In genomic region chr19:45162181-45162580, GRCm38 (mm10) we compare ENCODE assay signal across 32 mouse cellular contexts. TPM values are rescaled to one million over a fixed set of nuclear protein-coding genes. Genes with fewer than 3 reads are reported as not detected.
"Had no signal": no experiment of that assay in that cellular context is flagged by ENCODE, and none has a peak within 500 bp of the region (broad histone marks: within the 10 kb centered on the region; RNA-seq: fewer than 3 reads in every experiment).

No protein-coding gene starts in this region.

- H3K9me3 ChIP-seq: heart, embryonic 13.5 days; heart, embryonic 15.5 days; hindbrain, embryonic 13.5 days; hindbrain, embryonic 15.5 days; limb, embryonic 13.5 days; limb, embryonic 15.5 days; liver, embryonic 12.5 days had no signal

- H3K4me2 ChIP-seq: heart, embryonic 11.5 days; heart, embryonic 13.5 days; heart, embryonic 15.5 days; hindbrain, embryonic 13.5 days; hindbrain, embryonic 15.5 days; limb, embryonic 13.5 days; limb, embryonic 15.5 days; liver, embryonic 12.5 days had no signal

- ATAC-seq: hindbrain, postnatal 0 days; intestine, embryonic 16.5 days; liver, embryonic 12.5 days had no signal

- H3K4me3 ChIP-seq: gastrocnemius, adult 2 months; heart, adult 2 months; heart, embryonic 13.5 days; hindbrain, embryonic 13.5 days; hindbrain, embryonic 15.5 days; layer of hippocampus, adult 2 months; left cerebral cortex, adult 2 months; limb, embryonic 13.5 days; limb, embryonic 15.5 days; liver, embryonic 12.5 days had no signal

- H3K9ac ChIP-seq: heart, embryonic 13.5 days; heart, embryonic 15.5 days; hindbrain, embryonic 13.5 days; hindbrain, embryonic 15.5 days; limb, embryonic 13.5 days; limb, embryonic 15.5 days; liver, embryonic 12.5 days had no signal

- H3K36me3 ChIP-seq: heart, embryonic 13.5 days; heart, embryonic 15.5 days; hindbrain, embryonic 13.5 days; hindbrain, embryonic 15.5 days; limb, embryonic 13.5 days; limb, embryonic 15.5 days; liver, embryonic 12.5 days had no signal

- H3K4me1 ChIP-seq: hindbrain, embryonic 13.5 days; hindbrain, embryonic 15.5 days; limb, embryonic 13.5 days; liver, embryonic 12.5 days had no signal

- H3K27ac ChIP-seq: gastrocnemius, adult 2 months; heart, adult 2 months; heart, embryonic 13.5 days; heart, embryonic 15.5 days; hindbrain, embryonic 13.5 days; hindbrain, embryonic 15.5 days; hindbrain, postnatal 0 days; layer of hippocampus, adult 2 months; left cerebral cortex, adult 2 months; limb, embryonic 13.5 days; limb, embryonic 15.5 days; liver, embryonic 12.5 days had no signal

- DNase-seq: gastrocnemius, adult 2 months; gastrocnemius, postnatal 10 days; gastrocnemius, postnatal 25 days; heart, adult 2 months; heart, postnatal 14 days; heart, postnatal 36 days; kidney, adult 11 months; kidney, adult 8-10 months; kidney, postnatal 10 days; kidney, postnatal 25 days; kidney, postnatal 4 days; left cerebral cortex, postnatal 4 days had no signal

RNA-seq across cellular contexts. Expression of gene Tlx1, which starts 11.7 kb away (rescaled TPM):
- total RNA-seq: gastrocnemius, adult 2 months; gastrocnemius, postnatal 25 days; heart, postnatal 36 days; hematopoietic stem cell, adult 5-6 weeks; layer of hippocampus, adult 2 months; layer of hippocampus, postnatal 10 days; layer of hippocampus, postnatal 25 days; left cerebral cortex, adult 2 months; left cerebral cortex, postnatal 14 days; left cerebral cortex, postnatal 4 days; liver, adult 2 months had no signal
- polyA plus RNA-seq: frontal cortex, adult 2 months; intestine, embryonic 16.5 days; kidney, embryonic 14.5 days; kidney, embryonic 16.5 days; liver, embryonic 12.5 days had no signal
